Mouse (Mus musculus): ENCODE measurements at regions not wholly inside any gene's neighbourhood (a gene's known extent, or its start where the extent isn't known, plus 50 kb on each side); places are given as distances from the start of the nearest gene placed in this dataset.

DNA sequence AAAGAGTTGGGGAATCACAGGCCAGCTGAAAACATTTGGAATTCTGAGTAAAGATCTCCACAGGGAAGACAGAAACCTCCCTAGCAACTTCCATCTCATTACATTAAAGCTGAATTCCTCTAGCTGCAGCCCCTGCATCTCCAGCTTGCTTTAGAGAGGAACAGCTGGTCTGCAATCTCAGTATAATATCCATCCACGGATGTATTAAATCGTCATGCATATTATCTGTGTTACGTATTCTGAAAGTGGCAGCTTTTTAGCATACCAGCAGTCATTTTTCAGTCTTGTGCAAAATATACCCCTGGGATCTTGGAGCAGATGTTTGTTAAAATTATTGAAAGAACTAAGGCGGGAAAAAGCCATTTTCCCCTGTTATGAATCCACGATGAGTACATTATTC is 287.7 kb upstream of the Gm9747 start:
- no peak for DNase-seq (ENCODE audit: low spot score)

DNA sequence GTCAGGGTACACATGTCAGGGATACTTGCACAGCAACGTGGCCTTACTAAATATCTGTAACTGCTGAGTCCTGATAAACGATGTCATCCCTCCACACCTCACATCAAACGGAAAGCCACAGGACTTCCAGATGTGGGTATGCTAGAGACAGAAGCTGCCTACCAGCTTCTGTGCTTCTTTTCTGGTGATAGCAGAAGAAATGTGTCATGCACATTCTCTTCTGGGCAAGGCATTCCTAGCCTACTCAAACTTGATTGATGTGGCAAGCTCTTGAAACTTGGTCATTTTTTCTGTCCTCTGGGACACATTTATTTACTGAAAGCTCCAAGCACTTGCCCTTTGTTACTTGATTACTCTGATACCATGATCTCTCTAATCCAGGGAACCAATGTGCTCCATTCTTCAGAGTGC is 282.8 kb upstream of the Gm9747 start:
- DNase-seq (ENCODE audit: low spot score) = no peak

DNA sequence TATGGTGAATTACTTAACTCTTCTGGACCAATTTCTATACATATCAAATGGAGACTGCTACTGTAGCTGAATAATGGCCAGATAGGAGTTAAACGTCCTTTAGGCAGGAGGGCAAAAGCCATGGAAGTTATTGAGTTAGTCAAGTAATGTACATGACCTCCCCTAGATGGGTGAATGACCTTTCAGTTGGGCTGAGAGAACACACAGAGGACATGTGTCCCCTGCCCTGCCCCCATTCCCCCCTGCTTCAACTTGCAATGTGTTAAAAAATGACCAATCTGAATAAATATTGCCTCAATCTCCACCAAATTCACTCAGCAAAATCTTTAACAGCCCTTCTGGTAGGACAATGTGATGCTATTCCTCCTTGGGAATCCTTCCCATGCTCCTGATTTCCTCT is 282.1 kb upstream of the Gm9747 start:
- DNase-seq (ENCODE audit: low spot score) = no peak

DNA sequence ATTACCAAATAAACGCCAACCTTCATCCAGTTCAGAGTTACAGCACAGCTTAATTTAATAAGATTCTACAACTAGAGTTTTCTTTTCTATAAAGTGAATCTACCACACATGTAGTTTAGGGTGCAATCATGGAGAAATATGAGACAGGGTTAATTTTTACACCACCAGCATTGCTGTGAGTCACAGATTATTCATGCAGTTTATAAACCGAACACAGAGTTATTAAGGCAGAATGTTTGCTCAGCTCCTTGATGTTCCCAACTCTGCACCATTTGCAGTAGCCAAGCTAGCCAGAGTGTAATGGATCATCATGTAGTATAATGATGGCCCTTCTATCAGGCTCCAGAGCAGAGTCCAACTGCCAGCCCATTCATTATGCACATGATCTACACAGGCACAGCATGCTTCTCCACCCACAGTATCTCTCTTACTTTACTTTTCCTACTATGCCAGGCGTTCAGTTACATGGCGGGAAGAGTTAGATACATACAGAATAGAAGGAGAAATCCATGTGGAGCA is 281.4 kb upstream of the Gm9747 start:
- no peak for DNase-seq (ENCODE audit: low spot score)

DNA sequence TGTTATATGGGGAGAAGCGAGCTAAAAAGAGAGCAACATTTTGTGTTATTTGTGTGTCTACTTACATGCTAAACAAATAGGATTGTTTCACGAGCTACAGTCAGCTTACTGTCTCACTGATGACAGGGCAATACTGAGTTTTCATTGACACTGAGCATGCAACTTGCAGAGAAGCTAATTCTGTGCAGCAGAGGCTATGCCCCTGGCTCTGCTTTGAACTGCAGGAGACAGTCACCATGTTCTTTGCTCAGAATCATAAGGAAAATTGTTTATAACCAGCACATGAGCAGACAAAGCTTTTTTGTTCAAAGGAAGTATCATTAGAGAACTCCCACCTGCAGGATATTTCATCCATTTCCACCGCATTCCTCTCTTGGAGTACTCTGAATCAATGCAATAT is 280.8 kb upstream of the Gm9747 start:
- DNase-seq (ENCODE audit: low spot score) = no peak

DNA sequence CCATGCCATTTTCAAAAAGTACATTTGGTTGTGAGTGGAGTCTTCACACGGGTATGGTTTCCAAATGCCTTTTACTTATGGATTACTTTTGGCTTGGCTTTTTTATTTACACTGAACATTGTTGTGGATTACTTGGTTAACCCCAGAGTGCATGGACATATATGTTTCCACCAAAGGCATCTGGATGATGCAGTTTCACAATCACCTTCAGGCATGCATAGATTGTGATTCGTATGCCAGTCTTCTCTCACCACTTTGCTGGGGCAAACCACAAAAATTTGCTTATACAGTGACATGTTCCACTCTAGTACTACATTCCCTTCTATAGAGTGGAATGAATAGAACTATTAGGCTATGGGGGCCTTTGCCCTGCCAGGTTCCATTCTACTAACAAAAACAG is 278.4 kb upstream of the Gm9747 start:
- no peak for DNase-seq (ENCODE audit: low spot score)

DNA sequence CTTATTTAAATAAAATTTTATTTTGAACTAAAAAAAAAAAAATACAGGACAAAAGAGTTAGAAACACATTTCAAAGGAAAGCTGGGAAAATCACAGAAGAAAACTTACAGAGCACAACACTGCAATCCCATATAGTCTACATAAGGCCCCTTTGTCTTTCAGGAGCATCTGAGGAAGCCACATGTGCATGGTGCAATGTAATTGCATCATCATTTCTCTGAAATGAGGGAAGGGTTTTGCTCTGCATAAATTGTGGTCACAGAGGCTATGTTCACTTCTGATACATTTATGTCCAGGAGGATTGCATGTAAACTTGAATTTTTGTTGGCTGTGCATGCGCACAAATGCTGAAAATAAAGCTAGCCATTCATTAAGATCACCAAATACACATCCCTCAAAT is 265.9 kb upstream of the Gm9747 start:
- DNase-seq (ENCODE audit: low spot score) = no peak

DNA sequence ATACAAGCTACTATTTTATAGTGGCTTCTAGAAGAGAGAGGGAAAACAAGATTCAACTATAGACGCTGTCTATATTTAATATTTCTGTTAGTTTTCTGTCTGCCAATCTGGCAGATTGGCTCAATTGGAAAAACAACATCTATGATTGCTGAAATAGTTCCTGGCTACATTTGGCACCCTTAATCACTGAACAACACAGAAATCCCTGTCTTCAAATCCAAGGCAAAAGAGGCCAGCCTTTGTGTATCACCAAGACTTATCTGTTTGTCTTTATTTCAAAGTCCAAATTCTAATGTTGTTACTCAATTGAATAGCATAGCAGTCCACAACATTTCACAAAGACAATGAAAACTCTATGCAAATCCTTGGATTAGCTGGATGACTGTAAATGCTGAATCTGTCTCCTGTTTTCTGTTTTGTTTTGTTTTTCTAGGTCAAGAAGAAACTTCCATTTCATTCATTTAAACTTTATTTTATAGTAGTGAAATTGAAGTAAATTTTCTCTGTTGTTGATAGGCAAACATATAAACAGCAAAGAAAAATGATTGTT is 265.1 kb upstream of the Gm9747 start:
- no peak for DNase-seq (ENCODE audit: low spot score)

DNA sequence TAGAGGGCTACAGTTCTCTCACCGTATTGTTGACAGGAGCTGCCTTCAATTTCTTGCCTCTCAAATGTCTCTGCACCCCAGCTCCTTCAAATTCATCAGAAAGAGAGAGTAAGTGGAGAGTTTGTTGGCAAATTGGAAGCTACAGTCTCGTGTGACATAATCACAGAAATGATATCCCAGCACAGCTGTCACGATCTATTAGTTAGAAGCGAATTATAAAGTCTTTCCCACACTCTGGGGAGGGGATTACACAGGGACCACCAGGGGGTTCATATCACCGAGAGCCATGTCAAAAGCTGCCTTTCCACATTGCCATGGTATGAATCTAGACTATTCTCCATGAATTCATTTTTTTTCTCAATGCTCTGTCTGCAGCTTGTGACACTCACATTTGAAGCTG is 260.3 kb upstream of the Gm9747 start:
- DNase-seq (ENCODE audit: low spot score) = no peak

DNA sequence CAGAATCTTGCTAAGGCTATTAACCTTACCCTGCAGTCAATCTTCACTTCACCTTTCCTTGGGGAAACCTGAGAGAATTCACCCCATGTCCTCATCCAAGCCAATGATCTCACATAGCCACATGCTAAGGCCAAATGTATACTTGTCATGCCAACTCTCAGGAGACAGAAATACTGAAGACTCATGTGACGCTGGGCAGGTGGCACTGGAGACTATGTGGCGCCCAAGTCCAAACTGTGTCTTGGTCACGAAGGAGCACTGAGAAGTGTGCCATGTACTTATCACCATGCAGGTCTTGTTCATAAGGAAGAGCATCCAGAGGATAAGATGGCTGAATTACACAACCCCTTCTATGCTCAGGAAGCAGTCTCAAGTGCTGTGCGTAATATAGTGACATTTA is 259.4 kb upstream of the Gm9747 start:
- DNase-seq (ENCODE audit: low spot score) = no peak

DNA sequence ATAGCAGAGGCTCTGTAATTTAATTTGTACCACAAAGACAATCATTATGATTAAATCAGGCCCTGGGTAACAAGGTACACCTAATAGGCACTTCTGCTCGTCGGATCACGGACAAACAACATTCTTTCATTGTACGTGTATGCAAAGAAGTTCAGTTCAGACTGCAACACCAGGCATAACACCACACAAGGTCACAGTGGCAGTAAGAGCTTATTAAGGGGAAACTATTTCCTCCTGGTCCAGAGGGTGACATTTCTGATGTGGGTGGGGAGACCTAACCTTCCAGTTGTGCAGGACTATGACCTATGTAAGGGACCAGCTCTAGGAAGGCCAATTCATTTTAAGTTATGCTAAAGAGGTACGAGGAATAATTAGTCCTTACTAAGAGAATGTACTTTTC is 225.0 kb upstream of the Gm9747 start:
- DNase-seq (ENCODE audit: low spot score) = no peak

DNA sequence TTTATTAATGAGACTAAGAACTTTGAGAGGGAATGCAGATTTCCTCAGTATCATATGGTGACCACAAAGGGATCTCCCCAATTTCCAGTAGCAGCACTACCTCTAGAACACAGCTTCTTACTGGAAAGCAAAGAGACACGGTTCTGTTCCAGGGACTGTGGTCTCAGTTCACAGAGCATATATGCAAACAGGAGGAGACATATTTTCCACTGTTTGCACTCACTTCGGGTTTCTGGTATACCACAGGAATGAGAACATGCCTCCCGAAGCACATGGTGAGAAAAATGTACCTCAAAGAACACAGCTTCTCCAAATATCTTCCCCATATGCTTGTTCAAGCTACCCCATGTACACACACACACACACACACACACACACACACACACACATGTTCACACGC is 224.1 kb upstream of the Gm9747 start:
- no peak for DNase-seq (ENCODE audit: low spot score)

DNA sequence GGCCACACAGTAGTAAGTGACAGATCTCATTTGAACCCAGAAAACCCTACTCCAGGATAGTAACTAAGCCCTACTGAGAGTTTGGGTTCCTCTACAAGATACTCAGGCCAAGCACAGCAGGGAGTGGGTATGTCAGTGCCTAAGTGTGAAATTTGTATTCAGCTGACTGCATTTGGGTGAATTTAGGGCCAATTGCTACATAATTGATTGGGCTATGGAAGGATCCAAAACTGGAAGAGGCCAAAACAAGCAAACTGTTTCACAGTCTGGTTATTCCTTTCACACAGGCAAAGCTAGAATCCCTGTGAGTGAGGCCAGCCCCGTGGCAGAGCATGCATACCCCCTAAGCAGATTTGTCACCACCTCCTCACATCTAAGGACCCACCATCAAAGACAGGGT is 221.9 kb upstream of the Gm9747 start:
- DNase-seq (ENCODE audit: low spot score) = no peak

DNA sequence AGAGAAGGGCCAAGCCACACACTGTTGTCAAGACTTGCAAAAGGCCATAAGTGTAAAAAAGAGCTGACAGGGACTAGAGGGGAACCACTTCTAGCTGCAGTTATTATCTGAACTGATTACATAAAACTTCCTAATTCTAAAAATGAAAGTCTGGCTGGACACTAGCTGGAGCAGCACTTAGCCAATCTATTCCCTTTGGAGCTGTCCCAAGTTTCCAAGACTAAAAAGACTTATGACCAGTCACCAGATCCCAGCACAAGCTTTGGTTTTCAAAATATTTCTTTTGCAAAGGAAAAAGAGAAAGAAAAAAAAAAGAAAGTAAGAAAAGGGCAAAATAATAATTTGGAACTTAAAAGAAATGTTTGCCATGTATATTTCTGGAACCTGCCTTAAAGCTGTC is 217.6 kb upstream of the Gm9747 start:
- DNase-seq (ENCODE audit: low spot score) = no peak

DNA sequence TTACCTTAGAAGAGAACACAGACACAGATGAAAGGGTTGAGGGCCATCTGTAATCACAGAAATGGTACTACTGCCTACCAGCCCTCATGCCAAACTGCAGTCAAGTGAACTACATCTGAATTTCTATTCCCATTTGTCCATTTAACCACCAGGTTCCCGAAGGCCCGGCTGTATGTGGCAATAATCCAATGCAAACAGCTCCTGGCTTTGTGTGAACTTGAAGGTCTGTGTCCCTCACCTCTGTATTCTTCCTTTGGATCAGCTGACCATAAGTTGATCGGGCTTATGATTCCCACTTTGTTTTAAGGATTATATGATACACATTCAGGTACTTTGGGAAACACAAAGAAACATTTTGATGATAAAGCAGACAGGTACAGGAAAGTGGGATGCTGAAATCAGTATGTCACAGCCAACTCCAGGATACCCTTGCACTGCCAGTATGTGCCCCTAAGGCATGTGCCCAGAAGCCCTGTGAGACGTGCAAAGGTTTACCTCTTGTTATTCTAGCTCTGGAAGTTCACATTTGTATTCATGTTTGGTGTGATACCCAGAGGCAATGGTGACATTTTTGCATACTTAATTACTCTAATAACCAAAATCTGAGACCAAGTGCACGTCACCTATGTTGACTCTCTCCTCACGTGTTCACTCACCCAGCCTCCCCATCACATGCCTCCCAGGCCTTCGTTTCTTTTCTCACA is 214.1 kb upstream of the Gm9747 start:
- no peak for DNase-seq (ENCODE audit: low spot score)

DNA sequence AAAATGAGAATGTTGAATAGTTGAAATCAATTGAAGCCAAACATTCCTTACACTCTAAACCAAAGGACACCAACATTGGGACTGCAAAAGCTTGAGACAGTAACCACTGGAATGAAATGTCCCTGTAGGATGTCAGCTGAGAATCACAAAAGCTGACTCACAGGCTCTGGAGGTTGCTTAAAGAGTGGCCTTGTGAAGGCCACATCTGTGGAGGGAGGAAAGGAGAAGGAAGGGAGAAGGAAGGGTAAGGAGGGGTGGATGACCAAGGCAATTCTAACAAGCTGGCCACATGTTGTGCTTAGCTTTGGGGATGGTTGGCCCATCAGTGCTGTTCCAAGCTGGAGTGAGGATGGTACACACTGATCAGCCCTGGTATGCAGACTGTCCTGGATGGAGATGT is 205.2 kb upstream of the Gm9747 start:
- no peak for DNase-seq (ENCODE audit: low spot score)

DNA sequence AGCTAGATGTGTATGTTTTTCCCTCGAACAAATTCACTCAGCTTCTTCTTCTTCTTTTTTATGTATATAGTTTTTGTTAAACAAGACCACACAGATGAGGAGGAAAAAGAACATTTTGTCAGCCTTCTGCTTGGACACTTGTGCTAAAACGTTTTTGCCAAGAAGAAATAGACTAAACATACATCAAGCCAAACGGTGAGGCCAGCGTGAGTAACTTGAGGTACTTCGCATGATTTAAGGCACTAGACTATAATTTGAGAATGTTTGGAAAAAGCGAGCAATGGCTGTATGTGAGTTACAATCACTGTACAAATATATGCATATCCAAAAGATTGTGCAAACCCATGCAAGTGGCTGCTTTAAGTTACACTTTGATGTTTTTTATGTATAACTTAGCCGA is 201.8 kb upstream of the Gm9747 start:
- no peak for DNase-seq (ENCODE audit: low spot score)

DNA sequence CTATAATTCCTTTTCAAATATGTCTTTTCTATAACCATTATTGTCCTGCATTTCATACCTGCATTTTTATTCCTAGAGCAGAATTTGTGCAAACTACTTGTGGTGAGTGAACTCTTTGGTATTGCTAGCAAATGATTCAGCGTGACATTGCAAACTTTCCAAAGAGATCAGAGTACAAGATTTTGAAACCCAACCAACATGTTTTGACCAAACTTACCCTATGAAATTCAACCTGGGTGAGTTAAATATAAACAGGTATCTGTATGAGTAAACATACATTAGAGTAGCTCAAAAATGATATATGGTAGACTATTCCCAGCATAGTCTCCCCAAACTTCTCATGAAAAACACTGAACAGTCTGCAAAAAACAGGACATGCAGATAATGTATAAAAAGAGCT is 200.5 kb upstream of the Gm9747 start:
- DNase-seq (ENCODE audit: low spot score) = no peak

DNA sequence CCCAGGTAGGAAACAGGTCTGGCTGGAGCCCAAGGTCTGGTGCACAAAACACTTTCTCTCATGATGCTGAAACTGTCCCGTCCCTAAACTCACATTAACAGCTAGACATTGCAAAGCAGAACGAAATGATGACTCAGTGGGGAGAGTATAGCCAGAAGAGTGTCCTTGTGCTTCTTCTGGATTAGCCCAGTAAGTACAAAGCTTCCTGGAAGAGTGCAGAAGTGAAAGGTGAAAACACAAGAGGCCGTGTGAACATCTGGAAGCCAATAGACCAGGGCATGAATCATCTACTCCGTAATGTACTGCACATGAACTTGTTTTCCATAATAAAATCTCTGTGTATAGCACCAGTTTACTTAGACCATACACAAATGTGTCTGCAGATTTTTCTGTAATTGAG is 194.7 kb upstream of the Gm9747 start:
- DNase-seq (ENCODE audit: low spot score) = no peak

DNA sequence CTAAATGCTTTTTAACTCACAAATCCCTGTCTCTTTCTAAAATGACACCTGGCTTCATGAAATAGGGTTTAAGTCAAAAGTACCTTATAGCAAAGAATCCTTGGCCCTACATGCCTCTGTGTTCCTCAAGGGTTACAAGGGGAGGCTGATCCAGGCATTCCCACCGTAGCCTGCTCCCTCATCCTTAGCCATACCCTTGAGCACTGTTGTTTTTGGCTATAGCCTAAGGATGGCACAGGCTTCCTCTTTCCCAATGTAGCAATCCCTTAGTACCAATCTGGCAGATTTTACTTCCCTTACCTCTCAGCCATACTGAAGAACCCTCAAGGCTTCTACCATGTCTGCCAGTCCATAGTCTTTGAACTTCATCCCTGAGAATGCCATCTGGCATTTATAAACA is 194.2 kb upstream of the Gm9747 start:
- no peak for DNase-seq (ENCODE audit: low spot score)

DNA sequence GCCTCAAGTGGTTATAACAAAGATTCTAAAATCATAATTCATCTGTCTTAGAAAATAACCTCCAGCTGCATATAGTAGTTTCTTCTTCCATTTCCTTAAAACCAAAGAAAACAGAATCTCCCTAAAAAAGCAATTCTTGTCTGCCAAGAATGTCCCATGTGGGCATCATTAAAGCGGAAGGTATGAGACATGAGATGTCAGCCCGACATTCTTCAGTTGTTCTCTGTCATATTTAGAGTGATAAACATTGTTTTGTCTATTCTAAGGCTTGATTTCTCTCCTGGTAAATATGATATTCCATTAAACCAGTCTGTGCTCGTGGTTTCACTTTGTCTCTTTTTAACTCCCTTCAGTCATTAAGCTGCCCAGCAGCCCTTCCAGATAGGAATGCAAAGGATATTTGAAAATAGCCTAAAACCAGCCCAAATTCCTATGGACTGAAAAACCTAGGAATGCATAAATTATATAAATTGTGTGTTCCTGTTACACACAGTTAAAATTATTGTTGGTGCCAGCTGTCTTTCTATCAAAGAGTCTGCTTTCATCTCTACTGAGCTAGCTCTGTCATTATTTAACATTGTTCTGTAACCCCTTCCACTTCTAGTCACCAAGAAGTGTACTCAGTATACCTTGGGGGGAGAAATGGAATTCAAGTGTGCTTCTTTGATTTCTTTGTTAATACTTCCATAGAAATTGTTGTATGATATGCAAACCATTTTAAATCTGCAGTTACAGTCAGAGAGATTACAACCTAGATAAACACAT is 191.4 kb upstream of the Gm9747 start:
- no peak for DNase-seq (ENCODE audit: low spot score)

DNA sequence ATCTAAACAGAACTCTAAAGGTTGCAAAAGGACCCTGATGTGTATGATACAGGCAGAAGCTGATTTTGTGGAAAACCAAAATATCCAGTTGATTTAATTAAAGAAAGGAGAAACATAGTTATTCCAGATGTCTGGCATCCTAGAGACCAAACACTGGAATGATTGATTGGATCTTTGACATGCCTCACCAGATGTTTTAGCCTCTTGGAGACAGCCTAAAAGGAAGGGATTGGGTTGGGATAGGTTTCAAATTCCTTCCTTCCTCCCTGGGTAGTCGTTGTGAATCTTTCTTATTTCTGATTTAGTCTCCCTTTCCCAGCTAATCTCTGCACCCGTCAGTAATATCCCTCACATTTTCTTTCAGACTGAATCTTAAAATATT is 190.9 kb upstream of the Gm9747 start:
- DNase-seq (ENCODE audit: low spot score) = no peak

DNA sequence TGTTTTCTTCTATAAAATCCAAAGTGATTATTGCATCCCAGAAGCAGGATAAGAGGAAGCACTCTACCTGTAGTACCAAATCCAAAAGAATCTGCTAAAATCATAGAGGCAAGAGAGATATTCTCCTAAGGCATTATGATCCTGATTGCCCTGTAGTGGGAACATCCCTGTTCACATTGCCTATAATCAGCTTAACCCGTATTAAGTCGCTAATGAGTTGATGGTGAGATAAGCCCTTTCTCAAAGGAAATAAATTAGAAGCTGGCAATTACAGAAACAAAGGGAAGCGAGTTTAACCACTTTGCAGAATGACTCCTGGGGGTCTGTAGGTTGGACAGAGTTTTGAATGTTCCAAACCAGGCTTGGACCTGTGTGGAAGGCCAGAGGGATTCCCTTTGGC is 190.4 kb upstream of the Gm9747 start:
- DNase-seq (ENCODE audit: low spot score) = no peak

DNA sequence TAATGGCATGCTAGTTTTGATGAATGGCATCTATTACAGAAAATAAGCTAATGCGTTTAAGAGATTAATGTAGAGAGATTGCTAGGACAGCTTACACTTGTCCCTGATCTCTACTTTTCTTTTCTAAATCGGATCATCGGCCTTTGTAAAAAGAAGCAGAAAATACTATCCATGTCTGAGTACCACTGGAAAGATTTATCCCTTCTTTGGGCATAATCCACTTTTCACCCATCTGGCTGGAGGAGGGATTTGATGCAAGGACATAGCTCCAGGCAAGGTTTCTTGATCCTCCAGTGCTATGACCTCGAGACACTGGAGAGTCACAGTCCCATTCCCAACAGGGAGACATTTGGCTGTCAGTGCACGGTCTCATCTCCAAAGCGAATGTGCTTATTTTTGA is 166.6 kb upstream of the Gm9747 start:
- no peak for DNase-seq (ENCODE audit: low spot score)

All from urinary bladder, postnatal 25 days (tissue).